Mouse (Mus musculus): Measurements from ENCODE around the gene Cdh1. TPM values are rescaled to one million over a fixed set of nuclear protein-coding genes. Genes with fewer than 3 reads are reported as not detected.

Gene Cdh1
- polyA plus RNA-seq, 1 experiment, result not detected

DNA sequence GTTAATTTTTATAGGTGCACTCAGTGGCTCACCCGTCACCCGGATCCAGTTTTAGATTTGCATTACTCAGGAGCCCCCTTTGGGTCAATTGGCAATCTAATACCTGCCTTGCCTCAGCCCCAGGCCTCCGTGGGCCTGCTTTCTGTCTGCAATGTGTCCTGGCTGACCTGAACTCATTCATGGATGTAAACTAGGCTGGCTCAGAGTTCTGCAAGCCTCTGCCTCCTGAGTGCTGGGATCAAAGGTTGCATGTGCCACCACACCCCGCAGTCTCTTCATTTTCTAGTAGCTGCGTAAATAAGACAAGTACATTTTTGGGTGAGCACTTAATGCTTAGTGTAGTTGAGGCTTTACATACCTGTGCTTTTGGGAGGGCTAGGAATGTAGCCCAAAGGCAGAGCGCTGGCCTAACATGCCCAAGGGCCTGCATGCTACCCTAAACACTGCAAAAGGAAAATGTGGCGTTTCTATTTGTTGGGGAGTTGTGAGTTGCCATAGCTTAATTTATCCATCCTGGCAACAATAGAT, 35.7 kb downstream of the Cdh1 start:
- H3K4me3 ChIP-seq (ENCODE audit: insufficient read depth, low read depth, low read length), result no peak overlapping the region
- no peaks in the 10 kb centered on the region for H3K4me1 ChIP-seq (ENCODE audit: control insufficient read depth, insufficient read depth, low read length)
- WGBS, result 96% methylated on average over 7 of the region's 7 CpGs
- TF ChIP-seq POLR2A (IDR thresholded peaks at IDR 0.05; ENCODE audit: insufficient read depth, low read depth, low read length) (no peak), CTCF (IDR thresholded peaks at IDR 0.05; ENCODE audit: insufficient read depth, low read depth, low read length) (no peak)
- no peak overlapping the region for H3K27ac ChIP-seq (ENCODE audit: insufficient read depth, low read depth, low read length)

- TF ChIP-seq POLR2A (IDR thresholded peaks at IDR 0.05; ENCODE audit: insufficient read depth, low read depth, low read length) (no peak), CTCF (IDR thresholded peaks at IDR 0.05; ENCODE audit: insufficient read depth, low read depth, low read length) (no peak)
- H3K27ac ChIP-seq (ENCODE audit: insufficient read depth, low read depth, low read length), result no peak overlapping the region
- H3K4me1 ChIP-seq (ENCODE audit: control insufficient read depth, insufficient read depth, low read length), result no peaks in the 10 kb centered on the region
- no peak overlapping the region for H3K4me3 ChIP-seq (ENCODE audit: insufficient read depth, low read depth, low read length)
- WGBS, result 92% methylated on average over 7 of the region's 7 CpGs
These were observed 37.1 kb downstream of the Cdh1 start for GRCm38 (mm10) chr8:106640212-106640611.

- Histone ChIP-seq H3K4me3 (ENCODE audit: insufficient read depth, low read depth, low read length) (no peak overlapping the region), H3K4me1 (ENCODE audit: control insufficient read depth, insufficient read depth, low read length) (no peaks in the 10 kb centered on the region), H3K27ac (ENCODE audit: insufficient read depth, low read depth, low read length) (no peak overlapping the region)
- no peak for TF ChIP-seq POLR2A (IDR thresholded peaks at IDR 0.05; ENCODE audit: insufficient read depth, low read depth, low read length)
- TF ChIP-seq CTCF (IDR thresholded peaks at IDR 0.05; ENCODE audit: insufficient read depth, low read depth, low read length), result no peak
- WGBS, result 92% methylated on average over 5 of the region's 5 CpGs
These were observed 37.8 kb downstream of the Cdh1 start for GRCm38 (mm10) chr8:106640921-106641320.

DNA sequence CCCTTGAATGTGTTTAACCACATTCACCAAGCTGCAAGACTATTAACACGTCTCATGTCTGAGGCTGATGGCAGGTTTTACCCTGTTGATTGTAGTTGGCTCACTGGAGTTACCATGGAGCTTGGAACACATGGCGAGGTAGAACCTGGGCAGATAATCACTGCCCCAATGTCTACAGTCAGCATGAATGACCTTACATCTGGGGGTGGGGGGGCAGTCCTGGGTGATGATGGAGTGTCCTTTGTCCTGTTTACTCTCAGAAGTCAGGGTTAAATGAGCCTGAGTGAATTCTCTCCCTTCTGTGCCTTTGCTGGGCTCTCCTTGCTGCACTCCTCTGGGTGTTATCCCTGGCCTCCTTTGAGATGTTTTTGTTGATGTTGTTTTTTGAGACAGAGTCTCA, 39.0 kb downstream of the Cdh1 start:
- TF ChIP-seq CTCF (IDR thresholded peaks at IDR 0.05; ENCODE audit: insufficient read depth, low read depth, low read length), result no peak
- TF ChIP-seq POLR2A (IDR thresholded peaks at IDR 0.05; ENCODE audit: insufficient read depth, low read depth, low read length), result no peak
- H3K4me1 ChIP-seq (ENCODE audit: control insufficient read depth, insufficient read depth, low read length), result no peaks in the 10 kb centered on the region
- no peak overlapping the region for H3K27ac ChIP-seq (ENCODE audit: insufficient read depth, low read depth, low read length)
- H3K4me3 ChIP-seq (ENCODE audit: insufficient read depth, low read depth, low read length), result no peak overlapping the region
- 87% methylated on average over 2 of the region's 2 CpGs for WGBS

GRCm38 (mm10) chr8:106643100-106643499, 39.9 kb downstream of the Cdh1 start:
- Histone ChIP-seq H3K27ac (ENCODE audit: insufficient read depth, low read depth, low read length) (no peak overlapping the region), H3K4me1 (ENCODE audit: control insufficient read depth, insufficient read depth, low read length) (no peaks in the 10 kb centered on the region), H3K4me3 (ENCODE audit: insufficient read depth, low read depth, low read length) (no peak overlapping the region)
- no peak for TF ChIP-seq POLR2A (IDR thresholded peaks at IDR 0.05; ENCODE audit: insufficient read depth, low read depth, low read length)
- no peak for TF ChIP-seq CTCF (IDR thresholded peaks at IDR 0.05; ENCODE audit: insufficient read depth, low read depth, low read length)
- 91% methylated on average over 4 of the region's 4 CpGs for WGBS

DNA sequence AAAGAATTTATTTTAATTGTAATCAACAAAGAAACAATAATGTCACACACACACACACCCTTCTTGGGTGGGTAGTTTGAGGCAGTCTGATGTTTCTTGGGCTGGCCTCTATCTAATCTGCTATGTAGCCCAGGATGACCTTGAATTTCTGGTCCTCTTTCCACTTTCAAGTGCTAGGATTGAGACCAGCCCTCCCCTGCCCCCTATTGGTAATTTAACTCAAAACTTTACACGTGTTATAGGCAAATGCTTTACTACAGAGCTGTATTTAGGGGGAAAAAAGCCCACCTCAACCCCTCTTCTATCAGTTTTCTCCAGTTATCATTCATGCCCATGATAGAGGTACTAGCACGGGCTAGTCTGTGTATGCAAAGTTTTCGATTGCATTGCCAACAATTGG, 41.8 kb downstream of the Cdh1 start:
- Histone ChIP-seq H3K4me3 (ENCODE audit: insufficient read depth, low read depth, low read length) (no peak overlapping the region), H3K4me1 (ENCODE audit: control insufficient read depth, insufficient read depth, low read length) (no peaks in the 10 kb centered on the region), H3K27ac (ENCODE audit: insufficient read depth, low read depth, low read length) (no peak overlapping the region)
- TF ChIP-seq POLR2A (IDR thresholded peaks at IDR 0.05; ENCODE audit: insufficient read depth, low read depth, low read length) (no peak), CTCF (IDR thresholded peaks at IDR 0.05; ENCODE audit: insufficient read depth, low read depth, low read length) (no peak)
- WGBS, result 66% methylated on average over 3 of the region's 3 CpGs

DNA sequence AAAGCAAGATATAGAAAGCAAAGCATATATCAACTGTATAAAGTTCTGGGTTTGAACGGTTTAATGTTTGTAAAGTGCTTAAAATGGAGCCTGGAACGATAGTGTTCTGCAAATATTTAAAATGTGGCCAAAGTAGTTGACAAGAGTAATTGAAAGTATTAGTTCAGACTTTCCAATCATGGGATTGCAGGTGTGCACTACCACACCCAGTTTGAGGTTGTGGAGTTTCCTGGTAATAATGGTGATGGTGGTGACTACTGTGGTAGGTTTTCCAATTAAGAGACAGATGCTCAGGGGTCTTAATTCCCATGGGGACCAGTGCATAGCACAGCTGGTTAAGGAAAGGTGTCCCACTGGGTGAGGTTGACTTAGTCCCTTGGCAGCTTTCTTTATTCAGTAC, 43.0 kb downstream of the Cdh1 start:
- H3K4me1 ChIP-seq (ENCODE audit: control insufficient read depth, insufficient read depth, low read length), result no peaks in the 10 kb centered on the region
- TF ChIP-seq POLR2A (IDR thresholded peaks at IDR 0.05; ENCODE audit: insufficient read depth, low read depth, low read length) (no peak), CTCF (IDR thresholded peaks at IDR 0.05; ENCODE audit: insufficient read depth, low read depth, low read length) (no peak)
- 96% methylated on average over 2 of the region's 2 CpGs for WGBS
- H3K4me3 ChIP-seq (ENCODE audit: insufficient read depth, low read depth, low read length), result no peak overlapping the region
- H3K27ac ChIP-seq (ENCODE audit: insufficient read depth, low read depth, low read length), result no peak overlapping the region

DNA sequence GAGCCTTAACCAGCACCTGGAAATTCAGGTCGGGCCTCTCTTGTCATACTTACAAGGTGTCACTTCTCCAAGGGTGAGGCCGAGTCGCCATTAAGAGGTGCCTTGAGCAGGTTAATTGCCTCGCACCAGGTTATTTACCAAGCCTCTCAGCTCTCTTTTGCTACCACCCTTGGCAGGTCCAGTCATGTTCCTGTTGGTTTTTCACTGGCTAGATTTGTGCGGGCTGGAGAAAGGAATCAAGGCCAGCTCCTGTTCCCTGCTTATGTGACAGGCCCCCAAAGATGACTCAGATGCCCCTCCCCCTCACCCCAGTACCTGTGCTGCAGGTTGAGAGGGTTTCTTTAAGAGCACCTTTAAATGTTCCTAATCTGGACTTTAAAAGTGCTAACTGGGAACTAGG, 43.6 kb downstream of the Cdh1 start:
- 89% methylated on average over 5 of the region's 5 CpGs for WGBS
- H3K4me1 ChIP-seq (ENCODE audit: control insufficient read depth, insufficient read depth, low read length), result no peaks in the 10 kb centered on the region
- TF ChIP-seq POLR2A (IDR thresholded peaks at IDR 0.05; ENCODE audit: insufficient read depth, low read depth, low read length) (no peak), CTCF (IDR thresholded peaks at IDR 0.05; ENCODE audit: insufficient read depth, low read depth, low read length) (no peak)
- H3K27ac ChIP-seq (ENCODE audit: insufficient read depth, low read depth, low read length), result no peak overlapping the region
- no peak overlapping the region for H3K4me3 ChIP-seq (ENCODE audit: insufficient read depth, low read depth, low read length)

DNA sequence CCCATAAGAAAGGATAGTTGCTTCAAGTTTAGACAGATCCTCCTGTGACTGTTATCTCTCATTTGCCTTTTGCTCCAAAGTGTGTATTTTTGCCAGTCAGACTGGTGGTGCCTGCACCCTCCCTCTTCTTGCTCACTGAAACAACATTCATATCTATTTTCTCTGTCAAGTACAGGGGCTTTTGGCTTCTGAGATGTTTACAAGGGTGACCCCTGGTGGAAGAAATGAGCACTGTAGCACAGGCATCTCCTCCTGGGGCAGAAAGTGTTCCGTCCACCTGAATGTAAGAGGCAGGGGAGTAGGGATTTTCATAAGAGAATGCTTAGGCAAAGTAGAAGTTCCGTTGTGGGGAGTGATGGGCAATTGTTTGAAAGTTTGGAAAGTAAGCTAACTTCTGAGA, 44.2 kb downstream of the Cdh1 start:
- no peaks in the 10 kb centered on the region for H3K4me1 ChIP-seq (ENCODE audit: control insufficient read depth, insufficient read depth, low read length)
- TF ChIP-seq POLR2A (IDR thresholded peaks at IDR 0.05; ENCODE audit: insufficient read depth, low read depth, low read length) (no peak), CTCF (IDR thresholded peaks at IDR 0.05; ENCODE audit: insufficient read depth, low read depth, low read length) (no peak)
- WGBS, result 22% methylated on average over 2 of the region's 2 CpGs
- H3K27ac ChIP-seq (ENCODE audit: insufficient read depth, low read depth, low read length), result no peak overlapping the region
- H3K4me3 ChIP-seq (ENCODE audit: insufficient read depth, low read depth, low read length), result no peak overlapping the region

DNA sequence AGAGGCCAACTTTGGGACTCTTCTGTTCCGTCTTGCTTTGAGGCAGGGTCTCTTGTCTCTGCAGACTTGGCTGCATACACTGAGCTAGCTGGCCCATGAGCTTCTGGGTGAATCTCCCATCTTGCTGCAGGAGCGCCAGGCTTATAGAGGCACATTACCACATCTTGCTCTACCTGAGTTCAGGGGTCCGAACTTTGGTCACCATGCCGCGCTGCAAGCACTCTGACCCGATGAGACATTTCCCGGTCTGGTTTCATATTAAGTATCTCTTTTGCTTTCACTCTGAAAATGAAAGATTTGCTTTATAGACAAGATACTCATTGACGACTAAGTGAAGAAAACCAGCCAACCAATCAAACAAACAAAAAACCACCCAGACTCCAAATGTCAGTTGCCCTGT, 45.3 kb downstream of the Cdh1 start:
- no peak for TF ChIP-seq CTCF (IDR thresholded peaks at IDR 0.05; ENCODE audit: insufficient read depth, low read depth, low read length)
- no peak for TF ChIP-seq POLR2A (IDR thresholded peaks at IDR 0.05; ENCODE audit: insufficient read depth, low read depth, low read length)
- no peaks in the 10 kb centered on the region for H3K4me1 ChIP-seq (ENCODE audit: control insufficient read depth, insufficient read depth, low read length)
- WGBS, result 93% methylated on average over 8 of the region's 8 CpGs
- no peak overlapping the region for H3K27ac ChIP-seq (ENCODE audit: insufficient read depth, low read depth, low read length)
- H3K4me3 ChIP-seq (ENCODE audit: insufficient read depth, low read depth, low read length), result no peak overlapping the region
